Mouse (Mus musculus): ENCODE results near the gene Gpr137b. TPM values are rescaled to one million over a fixed set of nuclear protein-coding genes. Genes with fewer than 3 reads are reported as not detected.
"Not testable (repeated sequence)": the region's sequence is repeated elsewhere in the genome, so short reads cannot be mapped to it uniquely, and the experiment has no call there.

Gpr137b gene
- polyA plus RNA-seq, 1 experiment: 1.2 TPM

DNA sequence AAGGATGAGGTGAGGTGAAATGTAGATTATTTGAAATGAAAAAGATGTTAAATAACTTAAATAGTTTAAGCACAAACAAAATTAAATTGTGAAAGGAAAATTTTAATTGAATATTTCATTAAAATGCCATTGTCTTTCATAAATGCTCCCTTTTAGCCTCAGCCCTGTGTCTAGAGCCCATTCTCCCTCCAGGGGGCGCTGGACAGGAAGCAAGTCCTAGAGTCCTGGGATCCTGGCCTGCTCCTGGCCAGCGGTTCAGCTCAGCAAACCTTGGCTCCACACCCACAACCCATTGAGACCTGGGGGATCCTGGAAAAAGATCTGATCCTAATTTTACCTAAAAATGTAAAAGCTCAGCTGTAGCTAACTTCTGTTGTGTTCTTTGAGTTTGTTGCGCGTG lies 44.5 kb downstream of the Gpr137b start:
- no peak for TF ChIP-seq FLI1 (IDR thresholded peaks at IDR 0.05; ENCODE audit: low read length)
- TF ChIP-seq GATA1 (IDR thresholded peaks at IDR 0.05; ENCODE audit: borderline replicate concordance, low read length): no peak
- Histone ChIP-seq H3K4me1 (no peaks in the 10 kb centered on the region), H3K27me3 (replicated peaks) (no peaks in the 10 kb centered on the region), H3K9me3 (no peaks in the 10 kb centered on the region), H3K36me3 (replicated peaks; ENCODE audit: low read length) (no peaks in the 10 kb centered on the region), H3K4me3 (replicated peaks) (no peak overlapping the region)

DNA sequence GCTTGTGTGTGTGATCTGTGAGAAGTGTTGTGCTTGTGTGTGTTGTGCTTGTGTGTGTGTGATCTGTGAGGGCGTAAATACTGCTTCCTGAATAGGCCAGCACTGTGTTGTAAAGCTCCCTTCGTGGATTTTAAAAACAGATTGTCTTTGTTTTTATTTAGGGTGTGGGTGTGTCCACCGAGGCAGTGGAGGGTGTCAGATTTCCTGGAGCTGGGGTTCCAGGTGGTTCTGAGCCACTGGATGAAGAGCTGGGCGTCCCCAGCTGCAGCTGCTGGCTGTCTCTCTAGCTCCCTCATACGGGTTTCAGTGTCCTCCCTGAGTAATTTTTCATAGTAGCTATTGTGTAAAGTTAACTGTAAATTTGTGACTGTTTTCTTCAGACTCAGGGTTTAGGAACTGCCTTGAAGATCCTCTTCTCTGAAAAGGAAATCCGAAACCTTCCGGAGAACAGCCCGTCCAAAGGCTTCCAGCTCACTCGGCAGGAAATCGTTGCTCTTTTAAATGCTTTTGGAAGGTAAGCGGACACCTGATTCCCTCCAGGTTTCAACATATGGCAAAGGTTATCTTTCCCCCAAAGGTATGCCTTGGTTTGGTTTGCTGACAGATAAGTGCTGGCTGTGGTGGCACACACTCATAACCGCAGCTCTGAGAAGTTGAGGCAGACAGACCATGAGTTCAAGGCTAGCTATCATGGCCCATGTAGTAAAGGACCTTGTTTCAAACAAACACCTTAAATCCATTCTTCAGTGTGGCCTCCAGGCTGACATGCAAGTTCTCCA lies 46.0 kb downstream of the Gpr137b start:
- H3K36me3 ChIP-seq (replicated peaks; ENCODE audit: low read length); H3K27me3 ChIP-seq (replicated peaks); H3K4me1 ChIP-seq; H3K4me3 ChIP-seq (replicated peaks); H3K9me3 ChIP-seq: not testable (repeated sequence)

DNA sequence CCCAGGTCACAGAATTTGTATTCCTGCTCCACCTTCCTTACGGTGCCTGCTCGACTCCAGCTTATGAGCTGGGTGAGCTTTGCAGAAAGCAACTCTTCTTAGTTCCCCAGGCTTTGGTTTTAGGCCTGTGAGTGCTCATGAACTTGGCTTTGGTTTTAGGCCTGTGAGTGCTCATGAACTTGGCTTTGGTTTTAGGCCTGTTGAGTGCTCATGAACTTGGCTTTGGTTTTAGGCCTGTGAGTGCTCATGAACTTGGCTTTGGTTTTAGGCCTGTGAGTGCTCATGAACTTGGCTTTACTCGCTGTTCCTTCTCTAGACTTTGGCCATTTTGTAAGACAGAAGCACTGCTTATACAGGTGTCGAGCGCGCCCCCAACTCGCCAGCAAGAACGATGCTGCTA lies 56.5 kb downstream of the Gpr137b start:
- not testable (repeated sequence) for H3K36me3 ChIP-seq (replicated peaks; ENCODE audit: low read length); H3K4me1 ChIP-seq; H3K27me3 ChIP-seq (replicated peaks); H3K9me3 ChIP-seq; H3K4me3 ChIP-seq (replicated peaks)

DNA sequence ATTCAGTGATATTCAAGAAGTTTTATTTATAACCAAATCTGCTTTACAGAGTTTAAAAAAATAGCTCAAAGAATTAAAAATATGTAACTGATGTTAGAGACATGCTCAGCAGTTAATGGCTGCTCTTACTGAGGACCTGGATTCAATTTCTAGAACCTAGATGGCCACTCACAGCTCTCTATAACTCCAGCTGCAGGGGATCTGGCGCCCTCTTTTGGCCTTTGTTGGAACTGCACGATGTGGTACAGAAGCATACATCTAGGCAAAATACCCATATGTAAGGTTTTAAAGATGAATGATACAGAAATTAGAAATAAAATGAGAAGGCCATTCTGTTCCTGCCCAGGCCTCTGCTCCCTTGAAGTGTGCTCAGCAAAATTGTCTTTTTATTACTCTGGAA lies 64.9 kb downstream of the Gpr137b start:
- TF ChIP-seq GATA1 (IDR thresholded peaks at IDR 0.05; ENCODE audit: borderline replicate concordance, low read length) (no peak), FLI1 (IDR thresholded peaks at IDR 0.05; ENCODE audit: low read length) (no peak)
- no peaks in the 10 kb centered on the region for H3K4me1 ChIP-seq
- H3K27me3 ChIP-seq (replicated peaks): no peaks in the 10 kb centered on the region
- no peak overlapping the region for H3K4me3 ChIP-seq (replicated peaks)
- no peaks in the 10 kb centered on the region for H3K36me3 ChIP-seq (replicated peaks; ENCODE audit: low read length)
- H3K9me3 ChIP-seq: no peaks in the 10 kb centered on the region

Other genes starting within 250 kb of the Gpr137b start
- not detected in 2 replicates for gene Prl2c5, start 211.3 kb downstream of the Gpr137b start, polyA plus RNA-seq (2012; ENCODE audit: insufficient read depth, low replicate concordance)
- not detected in 2 replicates for gene Nid1, start 43.5 kb upstream of the Gpr137b start, polyA plus RNA-seq (2012; ENCODE audit: insufficient read depth, low replicate concordance)
- gene Lyst, start 196.4 kb upstream of the Gpr137b start, polyA plus RNA-seq (2012; ENCODE audit: insufficient read depth, low replicate concordance): 0.91 and 0.93 TPM in 2 replicates

Data from megakaryocyte, embryonic 14.5 days (primary cell).